Mouse (Mus musculus) lung, adult 2 months (tissue): Measurements from ENCODE around the gene Zfp827.

Experiments used
- CTCF ChIP-seq: fragments of 200-500 bp; IDR thresholded peaks from 2 replicates; pipeline ENCODE4 v1.5.1; 2011; ENCODE audit warnings: mild to moderate bottlenecking, low read length, control low read depth; ENCODE audit not compliant: insufficient read depth
- POLR2A ChIP-seq: fragments of 200-500 bp; IDR thresholded peaks from 2 replicates; pipeline ENCODE4 v1.6.1; 2011; ENCODE audit warnings: low read depth, mild to moderate bottlenecking, control low read depth, low read length, borderline replicate concordance; ENCODE audit errors: extremely low read depth

DNA sequence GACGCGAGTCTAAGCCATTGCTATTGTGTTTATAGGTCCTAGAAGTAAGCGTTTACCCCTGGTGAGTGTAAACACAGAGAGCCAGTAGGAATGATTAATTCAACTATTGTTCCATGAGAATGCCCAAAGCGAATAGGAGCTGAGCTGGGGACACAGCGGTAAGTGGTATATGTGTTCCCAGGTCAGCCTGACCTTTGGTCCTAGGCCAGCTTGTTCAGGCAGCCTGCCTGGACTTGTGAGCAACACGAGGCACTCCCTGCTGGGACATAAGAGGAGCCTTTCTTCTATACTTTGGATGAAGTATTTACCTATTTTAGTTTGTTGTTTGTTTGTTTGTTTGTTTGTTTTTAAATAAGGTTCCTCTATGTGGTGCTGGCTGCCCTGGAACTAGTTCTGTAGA is 86.3 kb downstream of the Zfp827 start:
- TF ChIP-seq POLR2A (no peak), CTCF (no peak)
